Mouse (Mus musculus) lung, adult 2 months (tissue): ENCODE measurements around the gene Ass1.

Source experiments
- CTCF ChIP-seq: fragments of 200-500 bp; IDR thresholded peaks from 2 replicates; pipeline ENCODE4 v1.5.1; 2011; ENCODE audit warnings: mild to moderate bottlenecking, low read length, control low read depth; ENCODE audit not compliant: insufficient read depth
- POLR2A ChIP-seq: fragments of 200-500 bp; IDR thresholded peaks from 2 replicates; pipeline ENCODE4 v1.6.1; 2011; ENCODE audit warnings: low read depth, mild to moderate bottlenecking, control low read depth, low read length, borderline replicate concordance; ENCODE audit errors: extremely low read depth

GRCm38 (mm10) chr2:31474686-31475085, 4.7 kb downstream of the Ass1 start:
- TF ChIP-seq CTCF (no peak), POLR2A (no peak)
